Mouse (Mus musculus): ENCODE results near the gene Denr. TPM values are rescaled to one million over a fixed set of nuclear protein-coding genes. Genes with fewer than 3 reads are reported as not detected.

Denr gene
- 10 to 100 TPM; 24.0 to 31.1 TPM for total RNA-seq (2023)

DNA sequence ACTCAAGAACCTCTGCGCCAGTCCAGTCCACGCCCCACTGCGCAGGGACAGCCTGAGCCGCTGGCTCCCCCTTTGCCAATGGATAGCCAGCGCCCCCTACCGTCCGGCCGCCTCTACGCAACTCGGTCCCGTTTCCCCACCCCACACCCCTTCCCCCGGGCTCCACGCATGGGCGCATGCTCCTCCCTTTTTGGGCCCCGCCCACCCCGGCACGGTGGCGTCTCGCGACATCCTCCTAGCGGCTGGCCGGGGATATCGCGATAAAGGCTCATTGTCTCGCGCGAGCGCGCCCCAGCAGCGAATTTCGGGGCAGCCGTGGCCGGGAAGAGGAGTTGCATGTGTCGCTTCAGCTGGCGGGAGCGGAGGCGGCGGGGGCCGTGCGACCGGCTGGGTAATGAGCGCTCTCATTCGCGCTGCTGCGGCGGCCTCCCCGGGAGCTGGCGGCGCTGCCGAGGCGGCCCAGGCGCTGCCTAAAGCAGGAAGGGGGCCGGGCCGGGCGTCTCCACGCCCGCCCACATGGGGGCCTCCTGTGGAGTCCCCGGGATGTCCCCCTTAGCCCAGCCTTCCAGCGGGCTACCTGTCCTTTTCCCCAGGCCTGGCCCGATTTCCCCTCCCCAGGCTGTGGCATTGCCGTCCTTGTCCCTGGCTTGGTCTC is at the start of gene Denr:
Denr (plus strand) TSS at position 200 of the 655 bp plus-strand sequence.

DNA sequence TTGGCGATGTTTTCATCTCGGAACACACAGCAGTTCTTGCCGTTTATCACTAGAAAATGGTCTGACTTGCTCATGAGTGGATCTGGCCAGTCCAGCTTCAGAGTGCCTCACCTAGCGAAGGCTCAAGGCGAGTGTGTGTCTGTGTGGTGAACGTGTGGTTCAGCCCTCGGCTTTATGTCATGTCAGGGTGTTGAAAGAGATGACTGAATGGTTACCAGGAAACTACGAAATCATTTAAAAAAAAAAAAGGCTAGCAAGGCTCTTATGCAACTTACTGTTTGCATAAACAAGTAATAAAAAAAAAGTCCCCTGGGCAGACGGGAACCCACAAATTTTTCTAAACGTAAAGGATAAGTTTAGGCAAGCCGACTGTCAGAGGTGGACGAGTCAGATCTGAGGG is 41.6 kb upstream of the Denr start, which contains the start of gene Hcar2:
Hcar2 (minus strand) TSS at position 135 of the 400 bp plus-strand sequence.

DNA sequence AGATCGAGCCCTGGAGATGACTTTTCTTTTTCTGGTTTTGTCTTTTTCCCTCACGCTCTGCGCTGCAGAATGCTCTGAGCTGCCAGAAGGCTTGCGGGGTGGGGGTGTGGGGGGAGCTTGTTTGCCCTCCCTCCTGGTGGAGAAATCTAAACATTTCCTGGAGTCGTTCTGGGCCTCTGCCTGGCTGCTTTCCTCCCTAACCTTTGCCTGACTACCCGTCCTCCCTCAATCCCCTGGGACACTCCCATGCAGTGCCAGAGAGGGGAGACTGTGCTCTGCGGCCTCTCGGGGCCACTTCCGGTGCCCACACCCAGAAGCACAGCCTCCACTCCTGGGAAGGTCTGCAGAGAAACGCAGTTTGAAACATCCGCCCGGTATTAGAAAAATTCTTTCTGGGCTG is 27.0 kb upstream of the Denr start, which contains the start of gene Hcar1:
Hcar1 (minus strand) TSS at position 93 of the 400 bp plus-strand sequence.

DNA sequence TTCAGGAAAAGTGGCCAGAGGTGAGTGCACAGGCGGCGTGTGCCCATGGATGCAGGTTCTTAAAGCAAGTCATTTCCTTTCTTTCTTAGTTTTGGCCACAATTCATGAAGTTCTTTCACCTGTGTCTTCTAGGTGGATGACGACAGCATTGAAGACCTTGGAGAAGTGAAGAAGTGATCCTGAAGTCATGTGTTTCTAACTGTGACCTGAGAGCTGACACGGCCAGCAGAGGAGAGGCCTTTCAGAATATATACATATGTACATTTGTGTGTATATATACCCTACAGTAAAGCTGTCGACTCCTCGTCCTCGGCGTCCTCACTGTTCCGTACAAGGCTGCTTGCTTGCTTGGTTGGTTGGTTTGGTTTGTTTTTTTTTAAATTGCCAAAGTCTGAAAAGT is 20.1 kb downstream of the Denr start, which contains the start of gene Gm43518:
Gm43518 (plus strand) TSS at position 301 of the 400 bp plus-strand sequence.

DNA sequence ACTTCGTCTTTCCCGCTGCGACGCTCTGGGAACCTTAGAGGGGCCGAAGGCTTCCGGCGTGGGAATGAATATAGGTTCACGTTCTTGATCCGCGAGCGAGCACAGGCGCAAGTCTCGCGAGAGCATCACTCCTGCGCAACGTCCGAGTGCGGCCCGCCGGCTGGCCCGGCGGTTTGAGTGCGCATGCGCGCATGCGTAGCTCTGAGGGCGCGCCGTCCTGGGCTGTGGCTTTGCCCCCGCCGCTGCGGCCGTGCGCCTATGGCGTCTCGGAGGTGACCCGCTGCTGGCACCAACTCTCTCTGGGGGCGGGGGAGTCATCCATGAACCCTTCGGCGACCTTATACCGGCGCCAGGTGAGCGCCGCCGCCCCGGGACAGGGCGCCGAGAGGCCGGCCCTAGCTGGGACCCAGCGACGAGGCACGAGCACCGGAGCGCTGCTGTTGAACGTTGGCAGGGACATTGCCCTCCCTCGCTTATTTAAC is 23.6 kb downstream of the Denr start, which contains the start of gene Ccdc62:
Ccdc62 (plus strand) TSS at position 172 of the 482 bp plus-strand sequence.

DNA sequence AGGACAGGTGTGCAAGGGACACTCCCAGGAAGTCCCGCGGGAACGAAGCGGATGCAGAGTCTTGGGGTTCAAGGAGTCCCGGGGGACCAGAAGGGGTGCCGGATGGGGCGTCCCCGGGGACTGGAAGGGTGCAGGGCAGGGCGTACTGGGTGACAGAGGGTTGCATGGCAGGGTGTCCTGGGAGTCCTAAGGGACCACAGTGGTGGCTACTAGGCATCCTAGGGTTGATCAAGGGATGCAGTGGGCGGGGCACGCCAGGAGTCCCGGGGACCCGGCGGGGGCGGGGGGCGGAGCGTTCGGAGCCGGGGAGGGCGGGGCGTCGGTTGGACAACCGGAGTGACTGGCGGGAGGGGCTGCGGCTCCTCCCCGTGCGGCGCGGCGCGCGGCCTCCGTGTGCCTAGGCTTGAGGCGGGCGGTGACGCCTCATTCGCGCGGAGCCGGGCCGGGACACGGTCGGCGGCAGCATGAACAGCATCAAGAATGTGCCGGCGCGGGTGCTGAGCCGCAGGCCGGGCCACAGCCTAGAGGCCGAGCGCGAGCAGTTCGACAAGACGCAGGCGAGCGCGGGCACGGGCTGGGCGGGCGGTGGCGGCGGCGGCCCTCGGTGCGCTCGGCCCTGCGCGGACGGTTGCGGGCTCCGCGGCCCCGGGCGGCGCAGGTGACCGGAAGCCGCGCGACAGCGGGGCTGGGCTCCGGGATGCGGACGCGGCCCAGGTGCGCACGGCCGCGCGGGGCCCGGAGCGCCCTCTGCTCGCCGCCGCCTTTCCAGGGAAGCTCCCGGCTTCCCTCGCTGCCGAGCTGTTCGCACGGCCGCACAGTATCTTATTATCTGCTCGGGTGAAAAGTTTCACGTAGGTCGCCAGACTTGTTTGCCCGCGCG is 66.6 kb downstream of the Denr start, which contains the start of gene Hip1r:
Hip1r (plus strand) TSS at position 330 of the 880 bp plus-strand sequence.

Other genes with a start within 250 kb of the Denr start
- gene Clip1, start 222.6 kb upstream of the Denr start, total RNA-seq (2023) = 10 to 100 TPM; 87.9 to 96.3 TPM
- 10 to 100 TPM; 98.1 TPM for gene Zcchc8, start 186.1 kb upstream of the Denr start, total RNA-seq (2023)
- gene Rsrc2, start 157.8 kb upstream of the Denr start, total RNA-seq (2023) = 100 to 1,000 TPM; 138 to 140 TPM
- 10 to 100 TPM; 22.1 to 26.2 TPM for gene Kntc1, start 157.5 kb upstream of the Denr start, total RNA-seq (2023)
- 100 to 1,000 TPM in 1 of 2 experiments, 10 to 100 TPM in 1; 92.9 to 131 TPM for gene Hcar2, start 41.7 kb upstream of the Denr start, total RNA-seq (2023)
- gene Hcar1, start 27.2 kb upstream of the Denr start, total RNA-seq (2023) = not detected
- gene Gm43518, start 20.2 kb downstream of the Denr start, total RNA-seq (2023) = not detected
- 1 to 10 TPM in 1 of 2 experiments, under 1 TPM in 1; 0.44 to 1.7 TPM for gene Ccdc62, start 23.5 kb downstream of the Denr start, total RNA-seq (2023)
- gene Hip1r, start 66.5 kb downstream of the Denr start, total RNA-seq (2023) = 10 to 100 TPM; 73.7 to 75.1 TPM
- 10 to 100 TPM; 53.3 to 58.8 TPM for gene Vps37b, start 125.1 kb downstream of the Denr start, total RNA-seq (2023)
- gene Abcb9, start 188.6 kb downstream of the Denr start, total RNA-seq (2023) = 1 to 10 TPM; 4.1 to 5.9 TPM
- gene Ogfod2, start 205.1 kb downstream of the Denr start, total RNA-seq (2023) = 10 to 100 TPM; 12.1 to 16.4 TPM
- gene Arl6ip4, start 208.9 kb downstream of the Denr start, total RNA-seq (2023) = 10 to 100 TPM; 28.6 to 38.3 TPM

All from neutrophil, adult 59 days (primary cell).